Mouse (Mus musculus) E14TG2a.4 (cell line): ENCODE measurements around the gene Mars.

Experiments
- CTCF ChIP-seq: conservative IDR thresholded peaks from 2 replicates; pipeline ENCODE4 v1.5.1; 2014; ENCODE audit warnings: low read length
- NANOG ChIP-seq: IDR thresholded peaks from 2 replicates; pipeline ENCODE4 v1.6.1; 2014; ENCODE audit warnings: borderline replicate concordance, low read length, mixed read lengths
- POU5F1 ChIP-seq: IDR thresholded peaks from 2 replicates; pipeline ENCODE4 v1.6.1; 2014; ENCODE audit warnings: low read length, borderline replicate concordance

- TF ChIP-seq CTCF, result no peak
- TF ChIP-seq POU5F1, result no peak
- TF ChIP-seq NANOG, result no peak
Measured at GRCm38 (mm10) chr10:127335271-127335670, 23.7 kb upstream of the Mars start.
